Mouse (Mus musculus) ovary, postnatal 10 days (tissue): ENCODE results near the gene Dcaf17.

Source experiments
- DNase-seq: peaks from one replicate; pipeline ENCODE4 v3.0.0; 2022; ENCODE audit warnings: low spot score

Dcaf17 gene

DNA sequence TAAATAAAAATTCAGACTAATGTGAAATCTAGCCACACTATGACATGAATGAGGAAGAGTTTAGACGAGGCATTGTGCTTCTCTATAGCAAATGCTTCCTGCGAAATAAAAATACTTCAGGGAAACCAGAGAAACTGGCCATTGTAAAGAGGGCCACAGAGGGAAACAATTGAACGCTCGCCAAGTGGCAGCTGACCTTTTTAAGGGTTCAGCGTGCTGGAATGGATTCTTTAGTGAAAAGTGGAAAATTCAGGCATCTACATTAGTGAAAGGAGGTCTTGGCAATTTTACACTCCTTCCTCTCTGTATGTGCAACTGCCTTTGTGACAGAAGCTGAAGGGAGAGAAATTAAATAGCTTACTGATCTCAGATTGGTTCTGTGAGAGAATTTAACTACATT is 66.3 kb downstream of the Dcaf17 start:
- DNase-seq, result no peak

DNA sequence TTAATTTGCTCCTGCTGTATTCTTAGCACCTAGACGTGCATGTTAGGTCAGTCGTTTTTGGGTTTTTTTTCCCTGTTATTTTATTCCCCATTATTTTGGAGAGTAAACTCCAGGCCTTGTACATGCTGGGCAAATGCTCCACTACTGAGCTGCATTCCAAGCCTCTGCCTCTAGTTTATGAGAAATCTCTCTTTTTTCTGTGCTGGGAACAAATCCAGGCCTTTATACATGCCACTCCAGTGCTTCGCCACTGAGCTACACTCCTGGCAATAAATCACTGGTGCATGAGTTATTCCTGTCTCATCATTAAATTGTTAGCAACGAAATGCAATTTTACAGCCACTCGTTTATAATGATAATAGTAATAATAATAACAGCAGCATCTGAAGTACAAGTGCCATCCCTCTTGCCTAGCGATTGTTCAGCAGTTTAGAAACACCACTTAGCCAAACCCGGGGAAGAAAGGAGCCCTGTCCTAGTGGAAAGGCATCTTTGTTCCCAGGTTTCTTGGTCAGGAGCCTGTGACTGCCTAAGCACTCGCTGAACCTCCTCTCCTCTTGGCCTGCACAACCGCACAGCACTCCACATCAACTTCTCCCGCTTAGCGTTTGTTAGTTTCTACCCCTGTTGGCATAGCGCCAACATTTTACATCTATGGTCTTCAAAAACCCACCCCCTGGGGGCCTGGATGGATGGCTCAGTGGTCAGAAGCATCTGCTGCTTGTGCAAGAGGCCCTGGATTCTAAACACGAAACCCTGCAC is 67.3 kb downstream of the Dcaf17 start:
- no peak for DNase-seq

- no peak for DNase-seq
Observed at GRCm38 (mm10) chr2:71123591-71123990, 68.5 kb downstream of the Dcaf17 start.

DNA sequence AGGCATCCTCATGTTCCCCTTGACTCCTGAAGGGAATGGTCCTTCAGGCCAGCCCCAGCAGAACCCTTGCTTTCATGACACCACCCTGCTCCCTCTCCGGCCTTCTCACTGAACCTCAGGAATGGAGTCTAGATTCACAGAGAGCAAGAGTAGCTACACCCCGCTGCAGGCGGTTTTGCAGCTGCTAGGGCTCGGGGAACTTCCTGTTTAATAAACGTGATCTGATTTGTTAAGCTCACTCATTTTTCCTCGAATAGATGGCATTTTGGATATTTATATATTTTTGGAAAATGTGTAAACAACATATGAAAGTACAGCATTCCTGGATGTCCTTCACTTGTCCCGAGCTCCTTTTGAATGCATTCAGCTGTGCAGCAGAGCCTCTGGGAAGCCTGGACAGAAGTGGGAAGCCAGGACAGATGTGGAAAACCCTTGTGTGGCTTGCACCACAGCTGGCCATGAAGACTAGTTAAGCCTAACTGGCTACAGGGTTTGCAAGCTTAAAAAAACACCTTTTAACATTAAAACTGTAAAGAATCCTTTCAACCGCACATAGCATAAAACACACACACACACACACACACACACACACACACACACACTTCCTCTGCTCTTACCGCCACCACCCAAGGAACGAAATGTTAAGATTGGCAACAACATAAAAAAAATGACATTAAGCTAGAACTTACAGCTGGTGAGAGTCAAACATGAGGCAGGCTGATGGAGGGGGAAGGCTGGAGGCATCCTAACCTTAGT is 72.8 kb downstream of the Dcaf17 start:
- no peak for DNase-seq

DNA sequence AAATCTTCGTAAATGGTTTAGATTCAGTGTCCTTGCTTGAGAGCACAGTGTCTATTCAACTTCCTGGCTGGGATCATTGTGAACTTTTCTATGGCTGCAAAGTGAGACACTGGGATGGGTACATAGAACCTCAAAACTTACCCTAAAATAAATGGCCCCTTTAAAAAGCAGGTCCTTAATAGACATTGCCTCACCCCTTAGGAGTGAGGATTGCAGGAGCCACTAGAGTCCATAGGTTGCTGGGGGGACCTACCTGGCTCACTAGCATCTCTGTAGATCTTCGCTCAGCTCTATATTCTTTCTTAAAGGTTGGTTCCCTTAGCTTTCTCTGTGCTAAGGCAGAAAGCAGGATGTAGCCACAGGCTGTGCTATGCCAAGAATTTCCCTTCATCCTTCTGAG is 75.2 kb downstream of the Dcaf17 start:
- DNase-seq, result no peak

DNA sequence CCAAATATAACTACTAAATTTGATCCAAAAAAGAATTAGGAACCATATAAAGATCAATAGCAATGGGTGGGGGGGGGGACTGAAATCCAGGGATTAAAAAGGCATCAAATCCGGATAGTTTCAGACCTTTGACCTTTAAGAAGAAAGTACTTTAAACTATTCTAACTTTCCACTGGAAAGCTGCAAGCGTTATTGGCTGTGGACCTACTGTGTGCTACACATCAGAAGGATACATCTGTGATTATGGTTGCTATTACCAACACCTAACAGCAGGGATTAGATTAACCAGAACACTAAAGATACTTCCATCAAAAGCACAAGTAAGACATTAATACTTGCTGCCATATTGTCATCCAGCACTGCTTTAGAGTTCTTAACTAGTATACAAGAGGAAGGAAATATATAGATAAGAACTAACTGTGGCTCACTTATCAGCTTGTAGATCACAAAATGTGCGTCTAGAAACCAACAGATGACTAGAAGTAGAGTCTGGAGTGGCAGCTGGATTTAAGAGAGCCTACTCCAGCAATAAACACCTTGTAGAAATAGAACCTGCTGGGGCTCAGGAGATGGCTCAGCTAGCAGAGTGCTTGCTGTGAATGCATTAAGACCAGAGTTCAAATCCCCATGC is 76.9 kb downstream of the Dcaf17 start:
- no peak for DNase-seq

DNA sequence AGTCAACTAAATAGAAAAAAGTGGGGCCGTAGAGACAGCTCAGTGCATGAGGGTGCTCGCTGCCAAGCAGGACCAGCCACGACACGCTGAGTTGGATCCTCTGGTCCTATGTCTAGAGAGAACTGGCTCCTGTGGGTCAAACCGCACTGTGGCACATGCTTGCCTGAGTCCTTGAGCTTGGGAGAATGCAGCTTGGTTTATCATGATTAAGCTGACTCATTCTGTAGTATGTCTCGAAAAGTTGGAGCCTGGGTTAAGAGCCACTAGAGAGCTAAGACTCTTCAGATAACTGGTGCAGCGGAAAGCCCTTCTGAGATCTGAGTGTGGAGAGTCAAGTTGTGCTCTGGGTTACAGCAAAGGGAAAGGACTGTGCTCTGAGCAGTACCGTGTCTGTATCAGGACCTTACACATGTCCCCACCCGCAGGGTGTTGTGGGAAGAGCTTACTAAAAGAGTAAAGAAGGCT is 78.9 kb downstream of the Dcaf17 start:
- no peak for DNase-seq

DNA sequence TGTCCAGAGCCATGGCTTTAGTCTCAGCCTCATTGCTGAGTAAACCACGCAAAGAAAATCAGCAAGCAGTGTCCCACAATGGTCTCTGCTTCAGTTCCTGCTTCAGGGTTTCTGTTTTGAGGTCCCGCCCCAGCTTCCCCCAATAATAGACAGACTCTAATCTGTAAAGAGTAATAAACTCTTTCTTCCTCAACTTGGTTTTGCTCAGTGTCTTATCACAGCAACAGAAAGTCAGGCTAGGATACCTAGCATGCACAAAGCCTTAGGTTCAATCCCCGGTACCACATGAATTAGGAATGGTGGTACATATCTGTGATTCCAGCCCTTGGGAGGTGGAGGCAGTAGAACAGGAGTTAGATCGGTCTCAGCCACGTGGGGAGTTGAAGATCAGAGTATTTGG is 79.7 kb downstream of the Dcaf17 start:
- no peak for DNase-seq

GRCm38 (mm10) chr2:71140622-71141021 is 85.5 kb downstream of the Dcaf17 start:
- no peak for DNase-seq

GRCm38 (mm10) chr2:71142410-71142809 is 87.3 kb downstream of the Dcaf17 start:
- DNase-seq, result no peak

DNA sequence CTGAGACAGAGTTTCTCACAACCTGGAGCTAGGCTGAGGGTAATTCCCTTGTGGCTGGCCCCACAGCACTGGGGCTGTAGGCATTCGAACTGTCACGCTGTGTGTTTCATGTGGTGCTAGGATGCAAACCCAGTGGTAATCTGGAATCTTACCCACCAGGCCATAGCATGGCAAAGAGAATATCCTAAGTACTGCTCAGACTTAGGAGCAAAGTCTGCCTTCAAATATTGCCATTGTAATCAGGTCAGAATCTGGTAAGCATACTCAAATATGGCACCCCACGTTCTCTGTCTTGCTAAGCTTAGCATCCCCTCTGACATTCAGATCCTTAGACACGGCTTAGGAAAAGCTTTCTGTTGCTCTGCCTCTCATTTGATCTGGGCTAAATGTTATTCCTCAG is 90.7 kb downstream of the Dcaf17 start:
- no peak for DNase-seq

GRCm38 (mm10) chr2:71146266-71146665 is 91.1 kb downstream of the Dcaf17 start:
- DNase-seq, result no peak

DNA sequence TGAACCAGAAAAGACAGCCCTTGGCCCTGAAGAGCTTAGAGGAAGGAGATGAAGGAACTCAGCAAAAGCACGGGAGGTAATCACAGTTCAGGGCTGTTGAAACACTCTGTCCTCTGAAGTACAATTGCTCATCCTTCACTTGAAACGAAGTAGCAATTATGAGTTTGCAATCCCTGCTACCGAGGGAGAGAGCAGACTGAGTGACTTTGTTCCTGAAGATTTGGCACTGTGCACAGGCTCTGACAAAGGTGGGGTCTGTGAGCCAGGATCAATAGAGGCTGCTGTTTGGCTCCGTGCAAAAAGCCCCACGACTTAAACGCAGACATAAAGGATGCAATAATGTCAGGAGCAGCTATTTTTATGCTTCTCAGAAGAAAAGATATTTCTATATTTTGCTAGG is 92.7 kb downstream of the Dcaf17 start:
- DNase-seq, result no peak
